Mouse (Mus musculus): ENCODE data around the gene Ece2.

GRCm38 (mm10) chr16:20629731-20630634 is at the start of gene Ece2:
- TF ChIP-seq CTCF (IDR thresholded peaks at IDR 0.05) (no peak), EP300 (IDR thresholded peaks at IDR 0.05) (no peak)

Measured in lung, postnatal 0 days (tissue).